Mouse (Mus musculus) retina, postnatal 1 day (tissue): ENCODE results near the gene Ifitm3.
"Not testable (repeated sequence)": the region's sequence is repeated elsewhere in the genome, so short reads cannot be mapped to it uniquely, and the experiment has no call there.

Experiments
- DNase-seq: peaks from one replicate; pipeline ENCODE4 v3.0.0-alpha.2; 2012

Gene Ifitm3

DNA sequence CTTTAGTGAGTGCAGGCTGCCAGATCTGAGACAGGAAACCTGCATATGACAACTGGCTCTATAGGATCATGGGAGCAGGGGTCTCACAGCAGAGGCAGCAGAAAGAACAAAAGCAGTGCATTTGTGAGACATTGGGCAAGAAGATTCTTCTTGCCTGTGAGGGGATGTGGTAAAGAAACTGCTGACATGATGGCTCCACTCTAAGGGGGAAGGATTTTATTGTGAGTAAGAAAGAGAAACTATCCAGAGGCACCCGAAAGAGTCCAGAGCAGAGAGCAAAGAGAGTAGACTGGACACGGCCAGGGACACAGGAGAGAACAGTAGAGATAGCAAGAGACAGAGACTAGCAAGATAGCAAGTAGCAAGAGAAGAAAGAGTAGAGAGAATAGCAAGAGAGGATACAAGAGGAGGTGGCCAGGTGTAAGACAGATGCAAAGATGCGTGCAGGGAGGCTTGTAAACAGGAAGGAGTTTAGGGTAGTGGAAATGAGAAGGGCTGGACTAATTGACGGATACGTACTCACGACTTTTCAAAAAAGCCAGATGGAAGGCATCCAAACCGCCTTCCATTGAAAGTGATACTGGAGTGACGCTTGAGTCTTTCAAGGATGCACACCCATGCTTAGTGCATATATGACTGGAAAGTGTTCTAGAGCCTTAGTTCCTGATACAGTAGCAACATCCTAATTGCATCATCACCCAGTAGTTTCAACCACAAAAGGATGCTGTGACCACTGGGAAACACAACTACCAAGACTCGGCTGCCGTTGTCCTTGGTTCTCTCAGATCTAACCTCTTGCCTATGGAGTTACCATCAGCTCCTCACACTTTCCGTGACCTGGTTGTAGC lies 11.5 kb downstream of the Ifitm3 start:
- DNase-seq: no peak

DNA sequence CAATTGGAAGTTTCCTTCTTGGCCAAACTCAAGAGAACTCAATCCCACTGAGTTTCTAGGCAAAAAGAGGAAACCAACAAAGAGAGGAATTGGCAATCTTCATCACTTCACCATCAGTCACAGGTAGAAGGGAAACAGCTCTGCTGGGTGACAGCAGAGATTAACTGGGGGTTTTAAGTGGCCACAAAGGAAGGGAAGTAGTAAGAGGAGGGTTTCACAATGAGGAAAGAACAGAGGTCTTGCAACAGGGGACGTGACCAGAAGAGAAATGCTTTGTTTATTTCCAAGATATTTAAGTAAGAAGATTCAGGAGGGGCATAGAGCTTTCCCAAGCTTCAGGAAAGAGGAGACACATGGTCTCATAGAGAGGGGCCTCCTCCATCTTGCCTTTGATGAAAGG lies 12.8 kb downstream of the Ifitm3 start:
- DNase-seq: no peak

DNA sequence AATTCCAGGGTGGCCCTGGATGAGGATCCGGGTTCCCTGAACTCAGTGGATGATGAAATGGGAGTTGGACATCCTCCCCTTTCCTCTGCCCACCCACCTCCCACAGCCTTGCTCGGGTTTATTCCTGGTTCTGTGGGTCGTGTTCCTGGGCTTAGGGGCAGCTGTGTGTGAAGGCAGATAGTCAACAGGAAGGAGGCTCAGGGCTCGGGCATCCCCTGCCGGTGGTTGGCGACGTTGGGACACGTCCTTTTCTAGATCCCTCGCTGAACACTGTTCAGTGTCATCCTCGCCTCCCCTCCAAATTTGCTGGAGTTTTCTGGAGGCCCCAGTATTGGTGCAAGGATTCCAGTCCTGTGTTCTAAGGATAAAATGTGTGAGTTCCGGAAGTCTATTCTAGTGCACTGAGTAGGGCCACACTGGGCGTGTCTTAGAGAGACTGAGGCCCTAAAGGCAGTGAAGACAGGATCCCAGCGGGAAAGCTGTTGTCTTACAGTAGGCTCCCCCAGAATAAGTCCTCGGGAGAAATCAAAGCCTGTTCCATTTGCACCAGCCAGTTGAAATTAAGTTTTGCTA lies 19.4 kb downstream of the Ifitm3 start:
- no peak for DNase-seq

DNA sequence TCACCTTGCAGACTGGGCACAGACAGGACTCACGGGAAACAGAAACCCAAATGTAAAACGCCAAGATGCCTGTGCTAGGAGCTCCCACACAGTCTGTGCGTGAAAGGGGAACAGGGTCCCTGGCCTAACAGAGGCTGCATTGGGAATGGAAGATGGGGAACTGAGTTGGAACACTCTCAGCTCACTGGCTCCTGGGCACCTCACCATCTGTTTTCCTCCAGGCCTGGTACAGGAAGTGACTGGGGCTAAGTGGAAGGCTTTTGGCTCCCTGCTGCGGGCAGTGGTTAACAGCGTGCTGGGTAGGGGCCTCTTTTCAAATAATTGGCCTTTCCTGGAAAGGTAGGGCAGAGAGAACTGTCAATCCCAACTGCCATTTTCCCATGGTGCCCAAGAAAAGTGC lies 19.9 kb downstream of the Ifitm3 start:
- no peak for DNase-seq

DNA sequence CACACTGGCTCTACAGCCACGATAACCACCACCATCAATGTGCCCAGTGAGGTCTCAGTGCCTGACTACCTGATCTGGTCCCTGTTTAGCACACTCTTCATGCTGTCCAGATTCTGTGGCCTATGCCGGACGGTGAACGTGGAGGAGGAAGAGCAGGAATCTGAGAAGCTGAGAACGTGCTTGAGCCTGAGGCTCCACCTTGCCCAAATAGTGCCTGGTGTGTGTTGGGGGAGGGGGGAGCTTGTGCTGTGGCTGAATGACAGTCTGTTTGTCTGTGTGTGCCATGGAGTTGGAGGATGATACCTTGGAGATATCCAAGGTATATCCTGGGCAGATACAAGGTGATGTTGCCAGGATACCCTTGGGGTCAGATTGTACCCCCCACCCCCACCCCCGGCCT lies 20.4 kb downstream of the Ifitm3 start:
- no peak for DNase-seq

DNA sequence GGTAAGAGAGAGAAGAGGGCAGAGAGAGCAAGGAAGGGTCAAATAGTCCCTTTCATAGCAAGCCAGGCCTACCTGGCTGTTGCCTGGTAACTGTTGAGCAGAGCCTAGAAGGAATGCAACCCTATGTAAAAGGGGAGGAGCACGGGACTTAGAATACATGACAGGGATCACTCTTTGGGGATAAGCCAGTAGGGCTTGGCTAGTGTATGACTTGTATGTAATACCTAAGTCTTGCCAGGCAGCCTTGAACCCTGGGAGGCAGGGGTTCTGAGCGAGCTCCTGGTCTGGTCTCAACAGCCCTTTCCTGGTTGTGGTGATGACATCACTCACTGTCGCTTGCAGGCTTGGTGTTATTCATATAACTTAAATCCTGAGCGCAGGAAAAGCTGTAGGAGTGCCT lies 21.5 kb downstream of the Ifitm3 start:
- no peak for DNase-seq

DNA sequence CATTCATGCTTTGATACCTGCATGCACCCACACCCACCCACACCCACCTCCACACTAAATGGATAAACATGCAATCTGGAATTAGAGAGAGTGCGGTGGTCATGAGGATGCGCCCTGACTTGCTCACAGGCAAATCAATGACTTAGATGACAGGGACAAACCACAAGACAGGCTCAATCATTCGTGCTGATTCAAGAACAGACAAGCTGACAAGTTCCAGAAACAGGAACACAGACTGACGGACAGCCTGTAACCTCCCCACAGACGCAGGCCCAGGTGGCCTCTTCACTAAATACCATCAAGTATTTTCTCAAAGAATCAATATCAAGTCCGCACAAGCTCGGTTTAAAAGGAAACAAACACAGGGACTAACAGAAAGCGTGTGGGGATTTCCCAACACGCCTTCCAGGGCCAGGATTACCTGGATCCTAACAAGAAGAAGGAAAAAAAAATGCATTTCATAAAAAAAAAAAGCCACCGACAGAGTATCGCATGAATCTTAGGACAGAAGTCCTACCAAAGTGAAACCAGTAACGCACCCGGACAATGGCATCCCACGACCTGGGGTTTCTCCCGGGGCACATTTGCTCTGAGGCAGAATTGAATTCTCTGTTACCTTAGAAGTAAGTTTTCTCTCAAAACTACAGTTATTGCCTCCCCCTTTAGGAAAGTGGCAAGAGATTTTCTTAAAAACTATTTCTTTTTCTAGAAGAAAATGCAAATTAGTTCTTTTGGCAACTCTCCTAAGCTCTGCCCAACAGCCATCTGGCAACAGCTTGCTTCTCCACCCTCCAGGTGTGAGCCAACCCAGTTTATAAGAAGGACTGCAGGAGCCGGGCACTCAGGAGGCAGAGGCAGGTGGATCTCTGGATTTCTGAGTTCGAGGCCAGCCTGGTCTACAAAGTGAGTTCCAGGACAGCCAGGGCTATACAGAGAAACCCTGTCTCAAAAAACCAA lies 23.1 kb downstream of the Ifitm3 start:
- no peak for DNase-seq

DNA sequence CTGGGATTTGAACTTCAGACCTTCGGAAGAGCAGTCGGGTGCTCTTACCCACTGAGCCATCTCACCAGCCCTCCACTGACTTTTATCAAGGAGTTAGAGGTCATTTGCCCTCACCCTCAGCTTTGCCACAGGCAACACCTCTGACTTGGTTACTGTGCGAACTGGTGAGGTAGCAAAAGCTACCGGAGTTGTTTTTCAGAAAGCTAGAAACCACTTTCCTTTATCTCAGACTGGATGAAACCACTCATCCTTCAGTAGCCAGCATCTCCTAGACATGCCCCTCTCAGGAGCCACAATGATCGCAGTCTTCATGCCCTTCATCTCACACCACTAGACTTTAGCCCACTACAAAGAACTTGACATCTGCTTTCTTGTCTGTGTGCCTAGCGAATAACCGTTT lies 27.6 kb downstream of the Ifitm3 start:
- no peak for DNase-seq

DNA sequence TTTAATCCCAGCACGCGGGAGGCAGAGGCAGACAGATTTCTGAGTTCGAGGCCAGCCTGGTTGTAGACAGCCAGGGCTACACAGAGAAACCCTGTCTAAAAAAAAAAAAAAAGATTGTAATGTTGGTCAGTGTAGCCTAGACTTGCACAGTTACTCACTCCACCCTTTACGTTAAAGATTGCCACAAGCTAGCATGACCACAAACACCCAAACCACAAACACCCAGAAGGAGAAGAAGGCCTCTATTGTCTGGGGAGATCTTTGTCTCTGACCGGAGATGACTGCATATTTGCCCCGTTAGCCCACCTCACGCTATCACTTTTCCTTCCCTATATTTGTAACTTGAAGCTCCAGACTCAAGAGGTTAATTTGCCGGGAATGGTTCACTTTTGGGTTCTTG lies 28.9 kb downstream of the Ifitm3 start:
- DNase-seq: no peak

DNA sequence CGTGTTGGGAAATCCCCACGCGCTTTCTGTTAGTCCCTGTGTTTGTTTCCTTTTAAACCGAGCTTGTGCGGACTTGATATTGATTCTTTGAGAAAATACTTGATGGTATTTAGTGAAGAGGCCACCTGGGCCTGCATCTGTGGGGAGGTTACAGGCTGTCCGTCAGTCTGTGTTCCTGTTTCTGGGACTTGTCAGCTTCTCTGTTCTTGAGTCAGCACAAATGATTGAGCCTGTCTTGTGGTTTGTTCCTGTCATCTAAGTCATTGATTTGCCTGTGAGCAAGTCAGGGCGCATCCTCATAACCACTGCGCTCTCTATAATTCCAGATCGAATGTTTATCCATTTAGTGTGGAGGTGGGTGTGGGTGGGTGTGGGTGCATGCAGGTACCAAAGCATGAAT lies 33.9 kb downstream of the Ifitm3 start:
- not testable (repeated sequence) for DNase-seq

DNA sequence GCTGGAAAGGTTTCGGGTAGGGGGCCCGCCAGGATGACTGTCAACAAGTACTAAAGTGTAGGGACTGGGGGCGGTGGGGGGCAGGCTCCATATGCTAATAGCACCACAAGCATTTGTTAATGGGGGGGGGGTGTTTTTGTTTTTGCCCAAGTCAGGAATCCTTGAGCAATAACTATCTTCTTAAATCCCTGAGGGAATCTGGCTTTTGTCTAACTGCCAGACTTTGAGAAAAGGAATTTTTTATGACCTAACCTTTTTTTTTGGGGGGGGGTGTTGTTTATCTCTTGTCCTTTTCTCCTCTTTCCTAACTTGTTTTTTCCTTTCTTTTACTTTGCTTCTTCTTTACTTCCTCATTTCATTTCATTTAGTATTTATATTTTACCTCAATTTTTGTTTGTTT lies 35.1 kb downstream of the Ifitm3 start:
- DNase-seq: no peak

DNA sequence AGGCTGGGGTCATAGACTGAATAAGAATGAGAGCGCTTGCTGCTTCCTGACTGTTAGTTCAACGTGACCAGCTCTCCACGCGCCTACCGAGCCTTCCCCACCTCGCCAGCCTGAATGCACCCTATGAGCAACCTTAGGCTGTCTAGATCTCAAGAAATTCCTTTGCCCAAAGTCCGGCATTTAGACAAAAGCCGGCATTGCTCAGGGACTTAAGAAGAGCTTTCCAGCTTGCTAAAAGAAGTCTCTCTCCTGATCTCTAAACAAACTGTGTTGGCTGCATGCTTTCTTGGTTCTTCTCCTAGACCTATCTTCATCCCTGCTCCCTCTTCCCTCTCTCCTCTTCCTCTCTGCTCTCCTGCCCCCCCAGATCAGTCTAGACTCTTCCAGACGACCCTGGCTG lies 35.6 kb downstream of the Ifitm3 start:
- no peak for DNase-seq

DNA sequence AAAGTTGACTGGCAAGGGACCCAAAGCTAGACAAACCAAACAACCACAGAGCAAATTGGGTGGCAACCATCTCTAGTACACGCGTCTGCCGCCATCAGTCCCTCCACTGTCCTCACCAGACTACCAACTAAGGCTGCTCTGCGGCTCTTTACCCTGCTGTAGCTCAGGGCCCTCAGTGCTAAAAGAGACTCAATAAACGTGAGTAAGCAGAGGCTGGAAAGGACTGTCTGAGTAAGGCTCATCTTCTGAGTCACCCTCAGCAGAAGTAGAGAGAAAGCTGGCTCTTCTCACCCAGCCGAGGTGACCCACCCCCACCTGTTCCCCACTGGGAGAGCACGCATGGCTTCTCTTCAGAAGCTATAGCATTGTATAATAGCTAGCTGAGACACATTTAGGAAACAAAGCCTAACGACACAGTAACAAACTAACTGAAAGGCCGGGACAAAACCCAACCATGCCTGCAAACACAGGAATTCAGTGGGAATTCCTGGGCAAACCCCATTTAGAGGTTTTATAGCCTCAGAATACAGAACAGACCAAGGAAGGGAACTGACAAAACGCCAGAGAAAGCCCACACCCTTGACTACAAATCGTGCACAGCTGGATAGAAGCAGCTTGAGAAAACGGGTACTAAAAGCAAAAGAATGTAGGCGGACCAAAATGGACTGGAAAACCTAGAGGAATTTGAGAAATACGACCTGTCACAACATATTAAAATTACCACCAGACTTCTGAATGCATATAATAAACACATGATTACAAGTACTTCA lies 37.0 kb downstream of the Ifitm3 start:
- DNase-seq: no peak

DNA sequence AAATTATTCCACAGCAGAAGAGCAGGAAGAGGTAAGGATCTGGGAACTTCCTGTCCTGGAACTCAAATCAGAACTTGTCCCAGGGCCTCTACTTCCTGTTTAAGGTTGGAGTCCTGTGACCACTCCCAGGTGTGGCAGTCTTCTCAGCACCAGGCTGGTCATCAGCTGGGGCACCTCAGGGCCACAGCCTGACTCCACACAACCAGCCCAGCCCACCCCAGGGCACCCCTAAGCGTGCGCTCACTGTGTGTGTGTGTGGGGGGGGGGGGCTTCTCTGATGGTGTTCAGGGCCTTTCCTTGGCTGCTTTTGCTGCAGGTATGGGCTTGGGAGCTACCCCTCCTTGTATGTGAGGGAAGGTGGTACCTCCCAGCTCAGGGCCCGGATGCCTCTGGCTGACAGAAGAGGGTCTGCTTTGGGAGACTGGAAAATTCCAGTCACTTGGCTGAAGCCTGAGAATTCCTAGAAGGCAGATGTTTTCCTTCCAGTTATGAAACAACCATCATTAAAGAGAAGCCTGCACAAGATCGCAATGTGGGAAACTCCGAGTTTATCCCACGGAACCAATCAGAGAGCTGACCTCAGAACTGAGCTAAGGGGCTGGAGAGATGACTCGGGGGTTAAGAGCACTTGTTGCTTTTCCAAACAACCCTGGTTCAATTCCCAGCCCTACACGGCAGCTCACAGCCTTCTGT lies 38.9 kb downstream of the Ifitm3 start:
- DNase-seq: no peak

DNA sequence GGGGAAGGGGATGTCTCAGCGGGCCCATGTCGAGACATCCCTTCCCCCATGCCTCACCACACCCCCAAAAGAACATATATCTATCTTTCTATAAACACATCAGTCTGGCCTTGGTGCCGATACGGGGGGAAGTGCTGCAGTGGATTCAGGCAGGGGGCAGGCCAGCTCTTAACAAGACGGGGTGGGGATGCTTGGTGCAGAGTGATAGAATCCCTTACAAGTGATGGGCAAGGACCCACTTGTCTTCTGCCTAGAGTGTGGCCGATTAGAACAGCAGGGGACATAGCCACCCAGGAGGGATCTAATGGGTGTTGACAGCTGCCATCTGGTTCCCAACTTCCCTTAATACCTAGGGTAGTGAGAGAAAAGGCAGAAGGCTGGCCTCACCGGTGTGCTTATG lies 39.6 kb downstream of the Ifitm3 start:
- peak; percentile 48 for DNase-seq

DNA sequence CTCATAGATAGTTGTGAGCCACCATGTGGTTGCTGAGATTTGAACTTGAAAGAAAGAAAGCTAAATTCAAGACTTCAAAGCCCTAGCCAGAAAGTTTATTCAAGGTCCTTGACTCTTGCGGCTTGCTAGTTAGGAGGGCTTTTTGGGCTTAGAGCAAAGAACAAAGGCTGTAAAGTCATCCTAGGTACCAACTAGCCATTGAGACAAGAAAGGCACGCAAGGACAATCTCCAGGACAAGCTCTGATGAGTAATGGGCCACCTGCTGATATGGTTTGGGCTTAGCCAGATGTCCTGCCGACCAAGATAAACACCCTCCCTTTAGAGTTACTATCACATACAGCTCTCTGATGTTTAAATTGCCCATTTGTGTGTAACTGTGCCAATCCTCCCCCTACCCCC lies 41.9 kb downstream of the Ifitm3 start:
- DNase-seq: not testable (repeated sequence)

DNA sequence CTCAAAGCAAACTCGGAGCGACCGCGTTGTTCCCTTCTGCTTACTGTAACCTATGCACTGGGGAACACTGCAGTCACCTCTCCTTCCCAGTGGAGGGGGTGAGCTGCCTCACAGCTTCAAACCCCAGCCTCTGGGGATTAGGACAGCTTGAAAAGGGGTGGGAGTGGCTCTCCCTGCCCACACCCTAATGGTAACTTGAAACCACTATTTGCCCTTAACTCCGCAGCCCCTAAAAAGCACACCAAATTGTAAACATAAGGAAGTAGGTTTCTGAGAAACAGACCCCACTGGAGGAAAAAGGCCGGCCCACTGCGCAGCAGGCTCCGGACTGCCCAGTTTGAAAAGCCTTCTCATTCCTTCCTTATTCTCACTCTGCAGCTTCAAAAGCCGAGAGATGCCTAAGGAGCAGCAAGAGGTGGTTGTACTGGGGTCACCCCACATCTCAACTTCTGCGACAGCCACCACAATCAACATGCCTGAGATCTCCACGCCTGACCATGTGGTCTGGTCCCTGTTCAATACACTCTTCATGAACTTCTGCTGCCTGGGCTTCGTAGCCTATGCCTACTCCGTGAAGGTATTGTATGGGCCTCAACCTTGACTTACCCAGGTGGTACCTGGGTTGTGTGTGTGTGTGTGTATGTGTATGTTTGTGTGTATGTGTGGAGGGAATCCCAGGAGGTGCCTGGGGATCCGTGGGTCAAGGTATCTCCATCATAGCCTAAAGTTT lies 42.5 kb downstream of the Ifitm3 start:
- no peak for DNase-seq

DNA sequence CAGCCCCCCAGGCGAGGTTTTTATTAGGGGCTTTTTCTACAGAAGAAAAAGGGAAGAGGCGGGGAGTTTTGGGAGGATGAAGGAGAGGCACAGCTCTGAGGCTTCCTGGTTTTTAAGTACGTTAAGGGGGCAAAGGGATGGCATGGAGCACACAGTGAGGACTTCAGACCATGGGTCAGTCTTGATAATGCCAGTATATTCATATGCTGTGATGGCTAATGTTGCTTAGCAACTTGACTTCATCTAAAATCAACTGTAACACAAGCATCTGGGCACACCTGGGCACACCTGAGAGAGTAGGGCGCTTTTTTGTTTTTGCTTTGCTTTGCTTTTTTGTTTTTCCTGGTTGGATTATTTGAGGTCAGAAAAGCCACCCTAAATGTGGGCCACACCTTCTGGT lies 43.6 kb downstream of the Ifitm3 start, which contains the start of gene Ifitm1:
Gene Ifitm1, plus strand, starts transcription at position 301 of the 400 bp plus-strand sequence.
- DNase-seq: no peak

DNA sequence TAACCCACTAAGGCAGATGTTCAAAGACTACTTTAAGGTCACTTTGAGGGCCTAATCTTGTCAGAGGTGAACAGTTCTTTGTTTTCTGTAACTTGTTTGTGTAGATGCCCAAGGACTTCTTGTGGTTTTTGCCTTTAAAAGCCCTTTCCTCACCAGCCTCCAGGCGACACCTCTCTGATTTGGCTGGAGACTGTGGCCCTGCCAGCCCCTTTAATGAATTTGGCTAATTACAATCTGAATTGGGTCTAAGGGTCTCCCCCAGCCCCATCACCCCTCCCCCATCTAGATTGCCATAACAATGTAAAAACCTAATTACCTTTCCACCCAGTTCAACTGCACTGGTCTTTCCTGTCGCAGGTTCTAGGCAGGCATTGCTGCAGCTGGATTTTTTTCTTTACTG lies 47.8 kb downstream of the Ifitm3 start:
- DNase-seq: no peak

DNA sequence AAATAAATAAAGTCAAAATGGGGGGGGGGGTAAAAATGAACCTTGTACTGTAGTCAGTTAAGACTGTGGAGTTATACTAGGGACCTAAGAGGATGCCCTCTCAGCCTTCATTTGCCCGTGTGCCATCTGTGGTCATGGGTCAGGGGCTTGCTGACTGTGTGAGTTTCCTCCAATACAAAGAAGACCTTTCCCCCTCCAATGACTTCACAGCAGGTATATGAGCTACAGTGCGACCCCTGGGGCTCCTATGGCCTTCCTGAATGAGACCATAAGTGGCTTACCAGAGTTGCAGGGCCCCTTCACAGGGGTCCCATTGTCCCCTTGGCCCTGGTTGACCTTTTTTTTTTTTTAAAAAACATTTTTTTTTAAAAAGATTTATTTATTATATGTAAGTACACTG lies 49.2 kb downstream of the Ifitm3 start:
- no peak for DNase-seq

DNA sequence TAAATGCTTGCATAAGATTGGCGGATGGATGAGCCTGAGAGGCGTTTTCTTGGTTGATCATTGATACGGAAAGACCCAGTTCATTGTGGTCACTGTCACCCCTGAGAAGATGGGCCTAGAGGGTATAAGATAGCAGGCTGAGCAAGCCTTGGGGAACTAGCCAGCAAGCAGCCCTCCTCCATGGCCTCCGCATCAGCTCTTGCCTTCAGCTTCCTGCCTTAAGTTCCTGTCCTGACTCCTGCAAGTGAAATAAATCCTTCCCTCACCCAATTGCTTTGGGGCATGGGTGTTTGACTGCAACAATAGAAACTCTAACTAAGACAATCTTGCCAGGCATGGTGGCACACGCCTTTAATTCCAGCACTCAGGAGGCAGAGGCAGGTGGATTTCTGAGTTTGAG lies 50.5 kb downstream of the Ifitm3 start:
- no peak for DNase-seq
